Mouse (Mus musculus) forebrain, embryonic 11.5 days (tissue): Measurements from ENCODE around the gene Polq. TPM values are rescaled to one million over a fixed set of nuclear protein-coding genes. Genes with fewer than 3 reads are reported as not detected.
A peak's percentile ranks its signal among the peaks of the same experiment; 100 is the strongest.

ENCODE experiments used
- ATAC-seq: fragments of 200-750 bp; cut with Nextera tagmentation; replicated peaks from 2 replicates; pipeline ENCODE4 v1.8.0; 2017; ENCODE audit warnings: moderate TSS enrichment; ENCODE audit not compliant: low FRiP score
- DNase-seq: peaks from one replicate; pipeline ENCODE4 v3.0.0-alpha.2; 2017; ENCODE audit warnings: low spot score
- H3K27ac ChIP-seq: fragments of 300-500 bp; sonication (generic); 2 replicates; pipeline ENCODE4 v1.5.1; 2014; ENCODE audit warnings: low read depth, low read length
- H3K27me3 ChIP-seq: fragments of 300-500 bp; sonication (generic); 2 replicates; pipeline ENCODE4 v1.6.1; 2014; ENCODE audit warnings: mild to moderate bottlenecking, low read length, mixed read lengths; ENCODE audit not compliant: control insufficient read depth, insufficient read depth
- H3K36me3 ChIP-seq: fragments of 300-500 bp; sonication (generic); 2 replicates; pipeline ENCODE4 v1.6.1; 2014; ENCODE audit warnings: mild to moderate bottlenecking, low read length, moderate library complexity, mixed read lengths; ENCODE audit not compliant: control insufficient read depth, insufficient read depth
- H3K4me1 ChIP-seq: fragments of 300-500 bp; sonication (generic); replicated peaks from 2 replicates; pipeline ENCODE4 v1.6.1; 2014; ENCODE audit warnings: low read length, mixed read lengths; ENCODE audit not compliant: control insufficient read depth, insufficient read depth
- H3K4me2 ChIP-seq: fragments of 300-500 bp; sonication (generic); 2 replicates; pipeline ENCODE4 v1.6.1; 2014; ENCODE audit warnings: low read depth, mild to moderate bottlenecking, low read length, moderate library complexity, mixed read lengths; ENCODE audit not compliant: severe bottlenecking
- H3K4me3 ChIP-seq: fragments of 300-500 bp; sonication (generic); 2 replicates; pipeline ENCODE4 v1.5.1; 2014; ENCODE audit warnings: low read depth, low read length
- H3K9ac ChIP-seq: fragments of 300-500 bp; sonication (generic); 2 replicates; pipeline ENCODE4 v1.6.1; 2014; ENCODE audit warnings: low read length
- H3K9me3 ChIP-seq: fragments of 300-500 bp; sonication (generic); 2 replicates; pipeline ENCODE4 v1.6.1; 2016; ENCODE audit warnings: low read length, mixed read lengths; ENCODE audit not compliant: control insufficient read depth
- WGBS: fragments of 180-500 bp; shearing (Covaris S2); extraction: QIAGEN DNeasy Blood & Tissue Kit; methylation state at CpG from one replicate; pipeline ENCODE4 v1.1.7; 2014; 5-methylcytosine and 5-hydroxymethylcytosine counted together
- polyA plus RNA-seq: library from polyadenylated mRNA; unstranded; fragments of >200 nt; fragmentation: Nextera tagmentation; extraction: Ambion mirVana; gene quantifications from 2 replicates; pipeline ENCODE4 v1.2.1, GENCODE M21; 2014

Gene Polq
- 16.7 and 20.0 TPM in 2 replicates for polyA plus RNA-seq

DNA sequence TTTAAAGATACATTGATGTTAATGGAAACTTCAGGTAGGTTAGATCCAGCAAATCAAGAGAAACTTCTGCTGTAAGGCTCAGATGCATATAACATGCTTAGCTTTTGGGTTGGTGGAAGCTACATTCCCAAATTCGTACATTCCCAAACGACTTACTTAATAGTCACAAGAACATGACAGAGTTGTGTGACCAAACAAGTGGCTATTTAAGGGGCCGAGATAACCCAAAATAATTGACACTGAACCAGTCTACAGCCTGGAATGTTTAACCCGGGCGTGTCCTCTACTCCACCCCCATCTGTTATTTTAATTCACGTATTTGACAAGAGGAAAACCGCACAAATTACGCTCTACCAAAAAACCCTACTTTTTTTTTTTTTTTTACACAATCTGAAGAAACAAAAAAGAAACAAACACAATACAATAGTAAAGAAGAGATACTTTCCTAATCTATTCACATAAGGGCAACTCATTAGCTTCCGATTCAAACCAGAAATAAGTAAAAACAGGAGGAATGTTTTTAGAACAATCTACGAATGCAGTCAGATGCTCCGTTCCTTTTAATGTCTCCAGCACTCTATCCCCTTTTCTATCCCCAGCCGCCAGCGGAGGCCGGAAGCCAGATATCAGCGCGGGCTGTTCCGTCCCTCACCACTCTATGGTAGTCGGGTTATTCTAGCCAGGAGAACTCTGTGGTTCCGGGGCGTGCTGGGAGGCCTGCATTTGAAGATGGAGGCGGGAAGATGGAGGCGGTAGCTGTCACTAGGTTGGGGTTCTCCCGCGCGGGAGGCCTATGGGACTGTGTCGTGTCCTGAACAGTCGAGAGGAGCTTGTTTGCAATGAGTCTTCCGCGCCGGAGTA lies at the start of gene Polq:
Polq (plus strand) TSS at position 726 of the 861 bp plus-strand sequence.
- peak within 1 kb of the TSS; percentile 90 for H3K4me3 ChIP-seq
- no peaks in the 10 kb centered on the region for H3K9me3 ChIP-seq
- WGBS: 5% methylated on average over 30 of the region's 30 CpGs
- H3K27me3 ChIP-seq: no peaks in the 10 kb centered on the region
- H3K4me2 ChIP-seq: peak within 1 kb of the TSS; percentile 78
- peak within 1 kb of the TSS; percentile 83 for H3K9ac ChIP-seq
- ATAC-seq: peak; percentile 96
- H3K27ac ChIP-seq: no peak within 1 kb of the TSS
- peaks cover 2% of the 10 kb centered on the region; the same call in 1 of the 2 replicates for H3K4me1 ChIP-seq
- H3K36me3 ChIP-seq: no peaks in the 10 kb centered on the region
- DNase-seq: peak; percentile 91

DNA sequence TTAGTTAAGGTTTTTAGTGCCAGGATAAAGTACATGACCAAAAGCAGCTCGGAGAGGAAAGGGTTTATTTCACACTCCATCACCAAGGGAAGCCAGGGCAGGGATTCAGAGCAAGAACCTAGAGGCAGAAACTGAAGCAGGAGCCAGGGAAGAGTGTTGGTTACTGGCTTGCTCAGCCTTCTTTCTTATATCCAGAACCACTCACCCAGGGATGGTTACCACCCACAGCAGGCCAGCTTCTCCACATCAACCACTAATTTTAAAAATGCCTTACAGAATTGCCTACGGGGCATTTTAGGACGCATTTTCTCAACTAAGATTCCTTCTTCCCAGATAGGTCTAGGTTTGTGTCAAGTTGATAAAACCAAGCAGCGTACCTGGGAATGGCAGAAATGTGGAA lies 48.2 kb upstream of the Polq start:
- H3K9ac ChIP-seq: no peak overlapping the region
- no peak overlapping the region for H3K4me3 ChIP-seq
- no peaks in the 10 kb centered on the region for H3K4me1 ChIP-seq
- no peak overlapping the region for H3K27ac ChIP-seq
- H3K27me3 ChIP-seq: no peaks in the 10 kb centered on the region
- DNase-seq: no peak
- ATAC-seq: no peak
- H3K36me3 ChIP-seq: no peaks in the 10 kb centered on the region
- H3K9me3 ChIP-seq: no peaks in the 10 kb centered on the region
- H3K4me2 ChIP-seq: no peak overlapping the region
- WGBS: 91% methylated on average over 4 of the region's 4 CpGs

DNA sequence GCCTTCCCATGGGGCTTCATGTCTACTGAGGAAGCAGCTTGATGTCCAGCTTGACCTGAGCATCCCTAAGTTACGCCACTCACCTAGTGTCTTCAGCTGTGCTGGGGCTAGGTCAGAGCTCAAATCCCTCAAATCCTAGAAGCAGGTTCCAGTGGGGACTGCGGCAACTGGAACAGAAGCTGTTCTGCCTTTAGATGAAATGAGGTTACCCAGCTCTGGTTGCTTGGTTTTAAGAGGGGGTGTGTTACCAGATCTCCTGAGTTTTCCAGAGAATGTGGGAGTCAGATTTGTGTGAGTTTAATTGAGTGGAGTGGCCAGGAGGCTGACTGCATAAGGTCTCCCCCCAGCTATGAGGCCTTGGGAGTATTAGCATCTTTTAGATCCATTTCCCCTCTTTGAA lies 32.5 kb upstream of the Polq start:
- ATAC-seq (no peak), DNase-seq (no peak)
- H3K27me3 ChIP-seq: no peaks in the 10 kb centered on the region
- H3K9ac ChIP-seq: no peak overlapping the region
- no peak overlapping the region for H3K27ac ChIP-seq
- H3K4me2 ChIP-seq: no peak overlapping the region
- no peaks in the 10 kb centered on the region for H3K9me3 ChIP-seq
- H3K4me1 ChIP-seq: no peaks in the 10 kb centered on the region
- H3K36me3 ChIP-seq: no peaks in the 10 kb centered on the region
- H3K4me3 ChIP-seq: no peak overlapping the region
- 94% methylated on average over 2 of the region's 2 CpGs for WGBS

DNA sequence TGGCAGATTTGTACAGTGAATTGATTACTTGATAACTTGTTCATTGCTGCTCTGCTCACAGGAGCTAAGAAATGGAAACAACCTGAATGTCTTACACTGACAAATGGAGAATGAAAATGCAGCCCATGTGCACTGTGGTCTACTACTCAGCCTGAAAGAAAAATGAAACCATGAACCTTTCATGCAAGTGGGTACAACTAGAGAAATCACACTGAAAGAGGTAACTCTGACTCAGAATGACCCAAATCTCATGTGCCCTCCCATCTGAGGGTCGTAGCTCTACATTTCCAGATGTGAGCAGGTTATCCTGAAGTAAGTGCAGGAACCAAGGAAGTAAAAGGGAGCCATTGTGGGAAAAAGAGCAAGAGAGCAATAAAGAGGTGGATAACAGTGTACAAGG lies 27.8 kb upstream of the Polq start:
- DNase-seq: no peak
- WGBS: 77% methylated on average over 1 of the region's 1 CpGs

DNA sequence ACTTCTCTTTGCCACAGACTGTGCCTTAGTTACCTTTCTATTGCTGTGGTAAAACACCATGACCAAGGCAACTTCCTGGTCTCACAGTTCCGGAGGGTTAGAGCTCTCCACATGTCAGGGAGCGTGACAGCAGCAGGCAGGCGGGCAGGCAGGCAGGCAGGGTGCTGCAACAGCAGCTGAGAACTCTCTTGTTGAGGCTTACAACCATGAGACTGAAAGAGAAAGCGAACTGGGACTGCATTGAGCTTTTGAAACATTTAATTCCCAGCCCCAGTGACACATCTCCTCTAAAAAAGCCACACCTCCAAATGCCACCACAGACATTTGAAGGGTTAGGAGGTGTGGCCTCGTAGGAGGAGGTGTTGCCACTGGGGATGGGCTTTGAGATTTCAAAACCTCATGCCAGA lies 25.9 kb upstream of the Polq start:
- Histone ChIP-seq H3K27ac (no peak overlapping the region), H3K27me3 (no peaks in the 10 kb centered on the region), H3K4me2 (no peak overlapping the region), H3K9me3 (no peaks in the 10 kb centered on the region), H3K9ac (no peak overlapping the region), H3K36me3 (no peaks in the 10 kb centered on the region), H3K4me3 (no peak overlapping the region), H3K4me1 (no peaks in the 10 kb centered on the region)
- 76% methylated on average over 5 of the region's 5 CpGs for WGBS
- no peak for ATAC-seq
- no peak for DNase-seq

More for the DNA sequence above, 27.8 kb upstream of the Polq start:
- H3K36me3 ChIP-seq: no peaks in the 10 kb centered on the region
- no peak for ATAC-seq
- H3K4me3 ChIP-seq: no peak overlapping the region
- no peaks in the 10 kb centered on the region for H3K27me3 ChIP-seq
- no peak overlapping the region for H3K4me2 ChIP-seq
- H3K4me1 ChIP-seq: no peaks in the 10 kb centered on the region
- no peaks in the 10 kb centered on the region for H3K9me3 ChIP-seq
- H3K9ac ChIP-seq: no peak overlapping the region
- H3K27ac ChIP-seq: no peak overlapping the region

DNA sequence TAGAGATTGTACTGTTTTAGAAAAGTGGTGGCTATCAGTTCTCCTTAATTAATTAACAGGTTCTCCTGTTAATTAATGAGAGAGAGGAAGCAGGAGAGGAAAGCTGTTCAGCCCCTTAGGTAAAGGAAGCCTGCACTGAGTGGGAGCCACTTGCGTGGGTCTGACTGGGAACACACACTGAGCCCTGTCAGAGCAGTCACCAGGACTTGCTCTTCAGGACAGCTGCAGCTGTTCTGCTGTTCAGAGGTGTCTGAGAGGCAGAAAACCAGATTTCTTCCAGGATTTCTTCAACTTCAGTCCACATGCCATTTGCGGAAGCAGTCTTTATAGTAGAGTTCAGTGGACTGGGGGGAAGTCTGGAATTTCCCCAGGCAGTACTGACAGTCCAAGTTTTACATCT lies 24.2 kb upstream of the Polq start:
- H3K27ac ChIP-seq: no peak overlapping the region
- no peak for ATAC-seq
- no peak overlapping the region for H3K9ac ChIP-seq
- 71% methylated on average over 2 of the region's 2 CpGs for WGBS
- no peaks in the 10 kb centered on the region for H3K4me1 ChIP-seq
- no peaks in the 10 kb centered on the region for H3K36me3 ChIP-seq
- no peak for DNase-seq
- no peaks in the 10 kb centered on the region for H3K27me3 ChIP-seq
- H3K4me2 ChIP-seq: no peak overlapping the region
- H3K9me3 ChIP-seq: no peaks in the 10 kb centered on the region
- no peak overlapping the region for H3K4me3 ChIP-seq

DNA sequence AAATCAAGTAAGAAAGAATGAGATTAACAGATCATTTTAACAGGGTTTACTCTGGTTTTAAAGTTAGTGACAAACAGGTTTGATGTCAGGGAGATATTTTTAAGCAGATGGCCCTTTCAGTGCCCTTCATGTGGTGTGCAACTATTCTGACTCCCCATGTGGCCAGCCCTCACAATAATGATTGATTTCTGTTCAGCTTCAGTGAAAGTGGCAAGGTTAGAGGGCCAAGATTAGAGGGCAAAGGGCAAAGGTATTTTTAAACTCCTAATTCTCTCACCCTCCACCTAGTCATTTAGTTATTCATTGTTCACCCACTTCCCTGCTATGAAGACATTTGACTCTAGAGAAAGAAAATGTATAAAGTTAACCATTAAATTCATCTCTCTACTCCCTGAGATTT lies 23.5 kb upstream of the Polq start:
- Histone ChIP-seq H3K4me3 (no peak overlapping the region), H3K36me3 (no peaks in the 10 kb centered on the region), H3K27me3 (no peaks in the 10 kb centered on the region), H3K9ac (no peak overlapping the region), H3K9me3 (no peaks in the 10 kb centered on the region), H3K4me2 (no peak overlapping the region), H3K4me1 (no peaks in the 10 kb centered on the region), H3K27ac (no peak overlapping the region)
- ATAC-seq: no peak
- no peak for DNase-seq

DNA sequence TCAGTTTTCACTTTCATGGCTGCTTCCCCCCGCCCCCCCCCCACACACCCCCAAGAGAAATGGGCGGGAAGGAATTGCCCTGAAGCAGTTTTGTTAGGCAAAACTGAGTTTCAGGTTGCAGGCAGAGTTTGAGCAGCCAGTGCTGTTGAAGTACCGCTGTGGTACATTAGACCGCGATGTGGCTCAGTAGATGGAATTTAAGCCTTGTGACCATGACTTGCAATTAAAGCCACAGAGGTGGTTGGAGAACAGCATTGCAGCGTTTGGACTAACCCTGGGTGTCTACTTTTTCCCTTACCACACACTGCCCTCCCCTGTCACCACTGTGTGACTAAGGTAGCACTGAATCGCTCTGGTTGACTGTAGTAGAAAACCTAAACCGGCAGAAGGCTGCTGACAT lies 22.1 kb upstream of the Polq start:
- no peaks in the 10 kb centered on the region for H3K27me3 ChIP-seq
- no peak for ATAC-seq
- H3K4me1 ChIP-seq: no peaks in the 10 kb centered on the region
- H3K4me2 ChIP-seq: no peak overlapping the region
- no peak for DNase-seq
- 68% methylated on average over 8 of the region's 8 CpGs for WGBS
- no peak overlapping the region for H3K4me3 ChIP-seq
- no peaks in the 10 kb centered on the region for H3K9me3 ChIP-seq
- H3K36me3 ChIP-seq: no peaks in the 10 kb centered on the region
- H3K9ac ChIP-seq: no peak overlapping the region
- H3K27ac ChIP-seq: no peak overlapping the region
